Mouse (Mus musculus) ES-E14 (cell line): ENCODE data around the gene Usp34.

Experiments
- HCFC1 ChIP-seq: IDR thresholded peaks from 2 replicates; pipeline ENCODE4 v1.6.1; 2012; ENCODE audit warnings: low read length, inconsistent platforms, borderline replicate concordance; ENCODE audit not compliant: insufficient read depth
- MAFK ChIP-seq: IDR thresholded peaks from 2 replicates; pipeline ENCODE4 v1.6.1; 2014; ENCODE audit warnings: mild to moderate bottlenecking, low read depth, low read length, inconsistent platforms; ENCODE audit not compliant: insufficient read depth
- ZC3H11A ChIP-seq: IDR thresholded peaks from 2 replicates; pipeline ENCODE4 v1.6.1; 2012; ENCODE audit warnings: low read depth, mild to moderate bottlenecking, inconsistent platforms, low read length, borderline replicate concordance
- ZNF384 ChIP-seq: IDR thresholded peaks from 2 replicates; pipeline ENCODE4 v1.6.1; 2012; ENCODE audit warnings: low read depth, low read length, inconsistent platforms

- TF ChIP-seq ZC3H11A, result no peak
- TF ChIP-seq HCFC1, result no peak
- no peak for TF ChIP-seq ZNF384
- TF ChIP-seq MAFK, result no peak
Measured at GRCm38 (mm10) chr11:23389649-23390048, 83.0 kb downstream of the Usp34 start.
